Mouse (Mus musculus): ENCODE results near the gene Rsrp1.

The Rsrp1 gene

GRCm38 (mm10) chr4:134922111-134922924, 1.1 kb upstream of the Rsrp1 start:
- no peak for DNase-seq (ENCODE audit: low read depth, low spot score)

GRCm38 (mm10) chr4:134922925-134923244, 507 bp upstream of the Rsrp1 start:
- DNase-seq (ENCODE audit: low read depth, low spot score) = peak; percentile 63

- DNase-seq (ENCODE audit: low read depth, low spot score) = peak; percentile 60
Measured at GRCm38 (mm10) chr4:134924019-134924741, 788 bp downstream of the Rsrp1 start.

- DNase-seq (ENCODE audit: low read depth, low spot score) = no peak
Measured at GRCm38 (mm10) chr4:134925206-134925605, 1.8 kb downstream of the Rsrp1 start.

- no peak for DNase-seq (ENCODE audit: low read depth, low spot score)
Measured at GRCm38 (mm10) chr4:134927815-134928463, 4.5 kb downstream of the Rsrp1 start.

GRCm38 (mm10) chr4:134928464-134928836, 5.1 kb downstream of the Rsrp1 start:
- no peak for DNase-seq (ENCODE audit: low read depth, low spot score)

- no peak for DNase-seq (ENCODE audit: low read depth, low spot score)
Measured at GRCm38 (mm10) chr4:134929536-134929935, 6.1 kb downstream of the Rsrp1 start.

GRCm38 (mm10) chr4:134930190-134930589, 6.8 kb downstream of the Rsrp1 start:
- DNase-seq (ENCODE audit: low read depth, low spot score) = no peak

- DNase-seq (ENCODE audit: low read depth, low spot score) = peak; percentile 97
Measured at GRCm38 (mm10) chr4:134930684-134931481, 7.5 kb downstream of the Rsrp1 start, which contains the start of gene Syf2. TSS of gene Syf2 (plus strand) at chr4:134930898.

GRCm38 (mm10) chr4:134937240-134938176, 14.1 kb downstream of the Rsrp1 start:
- DNase-seq (ENCODE audit: low read depth, low spot score) = peak; percentile 31

- no peak for DNase-seq (ENCODE audit: low read depth, low spot score)
Measured at GRCm38 (mm10) chr4:134939900-134940299, 16.5 kb downstream of the Rsrp1 start.

GRCm38 (mm10) chr4:134943758-134944538, 20.6 kb downstream of the Rsrp1 start:
- no peak for DNase-seq (ENCODE audit: low read depth, low spot score)

GRCm38 (mm10) chr4:134946024-134946744, 22.8 kb downstream of the Rsrp1 start:
- DNase-seq (ENCODE audit: low read depth, low spot score) = peak; percentile 84

- DNase-seq (ENCODE audit: low read depth, low spot score) = peak; percentile 67
Measured at GRCm38 (mm10) chr4:134950518-134951091, 27.2 kb downstream of the Rsrp1 start.

- DNase-seq (ENCODE audit: low read depth, low spot score) = no peak
Measured at GRCm38 (mm10) chr4:134954461-134954860, 31.1 kb downstream of the Rsrp1 start.

GRCm38 (mm10) chr4:134955196-134955595, 31.8 kb downstream of the Rsrp1 start:
- no peak for DNase-seq (ENCODE audit: low read depth, low spot score)

- no peak for DNase-seq (ENCODE audit: low read depth, low spot score)
Measured at GRCm38 (mm10) chr4:134955845-134956244, 32.5 kb downstream of the Rsrp1 start.

- DNase-seq (ENCODE audit: low read depth, low spot score) = peak; percentile 69
Measured at GRCm38 (mm10) chr4:134956328-134956727, 32.9 kb downstream of the Rsrp1 start.
